Mouse (Mus musculus) MEL (cell line): ENCODE measurements around the gene Senp1. TPM values are rescaled to one million over a fixed set of nuclear protein-coding genes. Genes with fewer than 3 reads are reported as not detected.

Experiments
- DNase-seq: peaks from one replicate; pipeline ENCODE4 v3.0.0; 2011; ENCODE audit warnings: low read depth, low spot score
- H3K27ac ChIP-seq: 2 replicates; pipeline ENCODE4 v1.5.1; 2012; ENCODE audit warnings: low read depth, mild to moderate bottlenecking, control low read depth, low read length, moderate library complexity; ENCODE audit not compliant: control insufficient read depth
- H3K27me3 ChIP-seq, 2 experiments: fragments of 150-350 bp in 1 of 2; sonication (generic) in 1 of 2; 2 replicates each; pipeline ENCODE4 v1.6.1; 2012; ENCODE audit warnings: low read length in 2 of 2, mild to moderate bottlenecking in 2 of 2, improper control_type of control experiment in 1 of 2, moderate library complexity in 1 of 2; ENCODE audit not compliant: insufficient read depth in 2 of 2, control insufficient read depth in 1 of 2
- H3K36me3 ChIP-seq, 2 experiments: 2 replicates each; pipeline ENCODE4 v1.6.1; 2012 to 2014; ENCODE audit warnings: low read length in 2 of 2, improper control_type of control experiment in 1 of 2, inconsistent platforms in 1 of 2, mild to moderate bottlenecking in 1 of 2; ENCODE audit not compliant: insufficient read depth in 2 of 2, control insufficient read depth in 1 of 2
- H3K4me1 ChIP-seq, 2 experiments: fragments of 150-350 bp in 1 of 2; sonication (generic) in 1 of 2; 2 replicates each; pipeline ENCODE4 v1.6.1; 2012; ENCODE audit warnings: low read length in 2 of 2, improper control_type of control experiment in 1 of 2, mild to moderate bottlenecking in 1 of 2; ENCODE audit not compliant: insufficient read depth in 2 of 2, control insufficient read depth in 1 of 2
- H3K4me3 ChIP-seq, 2 experiments: fragments of 150-350 bp in 1 of 2; sonication (generic) in 1 of 2; 2 replicates each; pipeline ENCODE4 v1.5.1; 2012; ENCODE audit warnings: low read depth in 2 of 2, low read length in 2 of 2, mild to moderate bottlenecking in 2 of 2, moderate library complexity in 2 of 2, control low read depth in 1 of 2, improper control_type of control experiment in 1 of 2; ENCODE audit not compliant: control insufficient read depth in 1 of 2, insufficient read depth in 1 of 2
- H3K79me2 ChIP-seq: 2 replicates; pipeline ENCODE4 v1.6.1; 2012; ENCODE audit warnings: mild to moderate bottlenecking, low read length, moderate library complexity; ENCODE audit not compliant: control insufficient read depth, poor library complexity, insufficient read depth
- H3K9ac ChIP-seq: 2 replicates; pipeline ENCODE4 v1.6.1; 2012; ENCODE audit warnings: low read depth, mild to moderate bottlenecking, control low read depth, low read length, moderate library complexity; ENCODE audit not compliant: control insufficient read depth, poor library complexity, severe bottlenecking
- H3K9me3 ChIP-seq: fragments of 150-350 bp; sonication (generic); replicated peaks from 2 replicates; pipeline ENCODE4 v1.6.1; 2012; ENCODE audit warnings: mild to moderate bottlenecking, low read length, improper control_type of control experiment, moderate library complexity; ENCODE audit not compliant: insufficient read depth
- BHLHE40 ChIP-seq: IDR thresholded peaks from 2 replicates; pipeline ENCODE4 v1.6.1; 2012; ENCODE audit warnings: low read depth, mild to moderate bottlenecking, inconsistent platforms, low read length, improper control_type of control experiment, borderline replicate concordance
- CHD1 ChIP-seq: IDR thresholded peaks from 2 replicates; pipeline ENCODE4 v1.6.1; 2012; ENCODE audit warnings: low read depth, mild to moderate bottlenecking, inconsistent platforms, low read length, improper control_type of control experiment
- CHD2 ChIP-seq: IDR thresholded peaks from 2 replicates; pipeline ENCODE4 v1.6.1; 2011; ENCODE audit warnings: low read length, improper control_type of control experiment
- CTCF ChIP-seq, 3 experiments: IDR thresholded peaks in 2 of 3; conservative IDR thresholded peaks in 1 of 3; 2 replicates each; pipeline ENCODE4 v1.5.1; 2011 to 2012; ENCODE audit warnings: low read length in 3 of 3, low read depth in 2 of 3, mild to moderate bottlenecking in 2 of 3, improper control_type of control experiment in 1 of 3, inconsistent platforms in 1 of 3, mixed read lengths in 1 of 3, moderate library complexity in 1 of 3; ENCODE audit not compliant: control insufficient read depth in 1 of 3, insufficient read depth in 1 of 3, poor library complexity in 1 of 3, severe bottlenecking in 1 of 3
- E2F4 ChIP-seq: IDR thresholded peaks from 2 replicates; pipeline ENCODE4 v1.6.1; 2011; ENCODE audit warnings: low read depth, low read length, improper control_type of control experiment, borderline replicate concordance
- ELF1 ChIP-seq: IDR thresholded peaks from 2 replicates; pipeline ENCODE4 v1.6.1; 2014; ENCODE audit warnings: low read depth, mild to moderate bottlenecking, inconsistent platforms, low read length, improper control_type of control experiment, moderate library complexity
- HCFC1 ChIP-seq: IDR thresholded peaks from 2 replicates; pipeline ENCODE4 v1.6.1; 2012; ENCODE audit warnings: low read depth, mild to moderate bottlenecking, inconsistent platforms, low read length, improper control_type of control experiment, moderate library complexity
- JUND ChIP-seq: IDR thresholded peaks from 2 replicates; pipeline ENCODE4 v1.6.1; 2011; ENCODE audit warnings: low read depth, mild to moderate bottlenecking, improper control_type of control experiment, low read length
- KAT2A ChIP-seq: conservative IDR thresholded peaks from 2 replicates; pipeline ENCODE4 v1.6.1; 2012; ENCODE audit warnings: low read depth, low read length, improper control_type of control experiment, inconsistent platforms
- MEF2A ChIP-seq: IDR thresholded peaks from 2 replicates; pipeline ENCODE4 v1.6.1; 2014; ENCODE audit warnings: low read depth, mild to moderate bottlenecking, inconsistent platforms, low read length, improper control_type of control experiment; ENCODE audit not compliant: poor library complexity, insufficient replicate concordance, severe bottlenecking; ENCODE audit errors: extremely low read depth
- MYB ChIP-seq: IDR thresholded peaks from 2 replicates; pipeline ENCODE4 v1.6.1; 2011; ENCODE audit warnings: mild to moderate bottlenecking, low read depth, low read length, improper control_type of control experiment
- MYC ChIP-seq: IDR thresholded peaks from 2 replicates; pipeline ENCODE4 v1.6.1; 2011; ENCODE audit warnings: low read depth, mild to moderate bottlenecking, low read length, improper control_type of control experiment, moderate library complexity
- NRF1 ChIP-seq: IDR thresholded peaks from 2 replicates; pipeline ENCODE4 v1.6.1; 2014; ENCODE audit warnings: low read depth, mild to moderate bottlenecking, inconsistent platforms, low read length, improper control_type of control experiment, moderate library complexity; ENCODE audit not compliant: poor library complexity, insufficient read depth, severe bottlenecking
- RAD21 ChIP-seq: IDR thresholded peaks from 2 replicates; pipeline ENCODE4 v1.6.1; 2011; ENCODE audit warnings: mild to moderate bottlenecking, low read depth, low read length, improper control_type of control experiment
- SIN3A ChIP-seq: IDR thresholded peaks from 2 replicates; pipeline ENCODE4 v1.6.1; 2012; ENCODE audit warnings: low read length, improper control_type of control experiment, inconsistent platforms
- SMC3 ChIP-seq: IDR thresholded peaks from 2 replicates; pipeline ENCODE4 v1.6.1; 2011; ENCODE audit warnings: low read depth, low read length, improper control_type of control experiment
- TAL1 ChIP-seq: IDR thresholded peaks from 2 replicates; pipeline ENCODE4 v1.6.1; 2012; ENCODE audit warnings: mild to moderate bottlenecking, inconsistent platforms, low read length, moderate library complexity, mixed read lengths
- TBP ChIP-seq: IDR thresholded peaks from 2 replicates; pipeline ENCODE4 v1.8.0; 2011; ENCODE audit warnings: low read depth, low read length, improper control_type of control experiment
- TCF12 ChIP-seq: IDR thresholded peaks from 2 replicates; pipeline ENCODE4 v1.6.1; 2014; ENCODE audit warnings: low read depth, mild to moderate bottlenecking, inconsistent platforms, low read length, improper control_type of control experiment, moderate library complexity
- UBTF ChIP-seq: IDR thresholded peaks from 2 replicates; pipeline ENCODE4 v1.6.1; 2012; ENCODE audit warnings: low read depth, mild to moderate bottlenecking, inconsistent platforms, low read length, improper control_type of control experiment, moderate library complexity, borderline replicate concordance; ENCODE audit not compliant: insufficient read depth
- USF1 ChIP-seq: IDR thresholded peaks from 2 replicates; pipeline ENCODE4 v1.6.1; 2014; ENCODE audit warnings: low read depth, mild to moderate bottlenecking, inconsistent platforms, low read length, improper control_type of control experiment, moderate library complexity
- ZC3H11A ChIP-seq: IDR thresholded peaks from 2 replicates; pipeline ENCODE4 v1.6.1; 2012; ENCODE audit warnings: low read depth, mild to moderate bottlenecking, inconsistent platforms, low read length, improper control_type of control experiment
- ZKSCAN1 ChIP-seq: IDR thresholded peaks from 2 replicates; pipeline ENCODE4 v1.6.1; 2012; ENCODE audit warnings: low read depth, mild to moderate bottlenecking, inconsistent platforms, low read length, improper control_type of control experiment, moderate library complexity
- ZNF384 ChIP-seq: IDR thresholded peaks from 2 replicates; pipeline ENCODE4 v1.6.1; 2012; ENCODE audit warnings: low read depth, mild to moderate bottlenecking, inconsistent platforms, low read length, improper control_type of control experiment
- polyA plus RNA-seq, 2 experiments: library from polyadenylated mRNA; stranded (reverse) in 1 of 2; unstranded in 1 of 2; fragments of >175 nt in 1 of 2; fragments of >200 nt in 1 of 2; gene quantifications; 2 replicates each; pipeline versions ENCODE4 v1.2.1 to v1.2.4; 2012; ENCODE audit warnings: low replicate concordance in 2 of 2, low read depth in 1 of 2; ENCODE audit not compliant: insufficient read length in 2 of 2, insufficient read depth in 1 of 2, missing spikeins in 1 of 2
- total RNA-seq: library from RNA; depleted of rRNA; stranded (reverse); fragments of 300-350 nt; gene quantifications from 2 replicates; pipeline ENCODE4 v1.2.3, GENCODE M21; 2012

The Senp1 gene
- total and polyA plus RNA-seq, 3 experiments, result 34.1 to 96.5 TPM; not detected in 1

DNA sequence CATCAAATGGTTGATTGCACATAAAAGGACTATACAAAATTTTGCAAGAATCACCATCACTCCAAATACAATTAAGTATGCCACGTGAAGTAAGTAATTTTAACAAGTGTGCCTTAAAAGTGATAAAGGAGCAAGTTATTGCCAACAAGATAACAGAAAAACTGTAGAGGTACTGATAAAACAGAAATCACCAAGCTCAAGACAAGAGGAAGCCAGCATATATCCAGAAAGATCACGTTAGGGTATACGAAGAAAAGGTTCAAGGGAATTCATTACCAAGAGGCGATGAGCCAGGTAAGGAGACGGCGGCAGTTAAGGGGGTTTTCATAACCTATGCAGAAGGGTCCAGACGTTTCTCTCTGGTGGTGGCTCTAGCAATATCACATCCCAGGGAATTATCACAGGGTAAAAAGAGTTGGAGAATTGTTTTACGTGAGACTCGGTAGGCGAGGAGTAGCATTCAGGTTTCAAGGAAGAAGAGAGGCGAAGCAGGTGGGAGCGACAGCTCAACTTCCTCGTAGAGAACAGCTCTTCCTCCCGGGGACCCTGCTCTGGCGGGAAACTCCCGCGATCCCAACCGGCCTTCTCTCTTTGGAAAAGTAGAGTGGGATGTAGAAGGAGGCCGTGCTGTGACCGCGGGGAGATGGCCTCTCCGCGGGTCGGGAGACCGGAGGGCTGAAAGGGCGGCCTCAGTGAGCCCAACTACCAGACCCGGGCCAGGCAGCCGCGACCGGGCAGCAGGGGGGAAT, 998 bp downstream of the Senp1 start, which contains the start of gene Pfkm (continued):
- no peak for TF ChIP-seq CTCF (IDR thresholded peaks at IDR 0.05 in 2 of 3, conservative IDR thresholded peaks at IDR 0.05 in 1 of 3; ENCODE audit: control insufficient read depth in 1 of 3, insufficient read depth in 1 of 3, low read depth in 2 of 3, low read length in 3 of 3, poor library complexity in 1 of 3, severe bottlenecking in 1 of 3)
- no peak; the same call in 1 of the 2 replicates for TF ChIP-seq JUND
- no peak for TF ChIP-seq UBTF

DNA sequence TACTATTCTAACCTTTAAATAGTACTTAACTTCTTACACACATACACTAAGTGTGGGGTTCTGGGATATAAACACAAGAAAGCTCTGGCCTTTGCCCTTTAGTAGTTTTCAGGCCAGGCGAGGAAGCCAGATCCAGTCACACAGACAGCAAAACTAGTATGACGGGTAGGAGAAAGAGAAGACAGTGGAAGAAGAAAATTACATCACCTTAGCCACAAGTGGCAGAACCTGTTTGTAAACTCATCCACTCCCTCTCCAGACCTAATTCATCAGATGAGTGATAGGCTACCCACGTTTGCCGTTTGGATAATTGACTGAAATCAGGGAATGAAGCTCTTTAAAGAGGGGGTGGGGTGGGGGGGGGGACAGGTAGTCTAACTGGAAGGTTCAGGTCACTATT, 1.7 kb downstream of the Senp1 start:
- Histone ChIP-seq H3K36me3 (peaks cover 10 to 35% of the 10 kb centered on the region in 2 experiments), H3K4me1 (peaks cover 22 to 23% of the 10 kb centered on the region in 2 experiments), H3K27me3 (no peaks in the 10 kb centered on the region), H3K9ac (peak overlapping the region; percentile 89), H3K4me3 (peak overlapping the region; percentile 31 to 83), H3K27ac (peak overlapping the region; percentile 43)
- DNase-seq, result peak; percentile 61
- TF ChIP-seq ZNF384, result no peak
- TF ChIP-seq CHD2, result no peak
- no peak for TF ChIP-seq RAD21
- TF ChIP-seq USF1, result no peak
- no peak for TF ChIP-seq SMC3
- no peak for TF ChIP-seq TCF12
- no peak for TF ChIP-seq CHD1
- TF ChIP-seq MEF2A, result no peak
- TF ChIP-seq HCFC1, result no peak
- TF ChIP-seq TAL1, result no peak
- TF ChIP-seq, all 39 proteins: peak for 0
- no peaks in the 10 kb centered on the region for H3K9me3 ChIP-seq
- H3K79me2 ChIP-seq, result peaks cover 56% of the 10 kb centered on the region

GRCm38 (mm10) chr15:98089421-98090183, 3.9 kb downstream of the Senp1 start:
- Histone ChIP-seq H3K9me3 (no peaks in the 10 kb centered on the region), H3K4me1 (peaks cover 22 to 23% of the 10 kb centered on the region in 2 experiments), H3K27me3 (no peaks in the 10 kb centered on the region), H3K79me2 (peaks cover 49% of the 10 kb centered on the region), H3K36me3 (peaks cover 22 to 35% of the 10 kb centered on the region in 2 experiments), H3K27ac (peak overlapping the region; percentile 68), H3K9ac (peak overlapping the region; percentile 42), H3K4me3 (peak overlapping the region in 1 of 2 experiments; percentile 12; a peak in 2 of 4 replicates)
- DNase-seq, result peak; percentile 79
- TF ChIP-seq ZNF384, result peak; percentile 96
- no peak; the same call in 1 of the 2 replicates for TF ChIP-seq KAT2A
- TF ChIP-seq USF1, result peak; percentile 43; the same call in 1 of the 2 replicates
- TF ChIP-seq CTCF (IDR thresholded peaks at IDR 0.05 in 2 of 3, conservative IDR thresholded peaks at IDR 0.05 in 1 of 3; ENCODE audit: control insufficient read depth in 1 of 3, insufficient read depth in 1 of 3, low read depth in 2 of 3, low read length in 3 of 3, poor library complexity in 1 of 3, severe bottlenecking in 1 of 3), result peak; percentile 66 to 72 (median 72)
- TF ChIP-seq MYB, result no peak
- peak; percentile 98 for TF ChIP-seq MYC
- TF ChIP-seq SMC3, result peak; percentile 69
- 0 out of 2 replicates have a peak, but pooled peaks have one; percentile 14 for TF ChIP-seq ELF1
- TF ChIP-seq CHD1, result 0 out of 2 replicates have a peak, but pooled peaks have one; percentile 10
- 0 out of 2 replicates have a peak, but pooled peaks have one; percentile 14 for TF ChIP-seq BHLHE40
- 0 out of 2 replicates have a peak, but pooled peaks have one; percentile 52 for TF ChIP-seq TBP
- no peak for TF ChIP-seq E2F4
- no peak for TF ChIP-seq NRF1
- peak; percentile 46 for TF ChIP-seq ZC3H11A
- TF ChIP-seq ZKSCAN1, result no peak
- peak; percentile 38; the same call in 1 of the 2 replicates for TF ChIP-seq SIN3A
- peak; percentile 54 for TF ChIP-seq RAD21
